Mouse (Mus musculus): ENCODE measurements around the gene Samt2. TPM values are rescaled to one million over a fixed set of nuclear protein-coding genes. Genes with fewer than 3 reads are reported as not detected.
"Not testable (repeated sequence)": the region's sequence is repeated elsewhere in the genome, so short reads cannot be mapped to it uniquely, and the experiment has no call there.

Gene Samt2
- total RNA-seq (2018; cell fraction: chromatin; rRNA removed), result not detected
- not detected for total RNA-seq (2018; cell fraction: cytosol; rRNA removed)
- not detected for total RNA-seq (2018; cell fraction: nucleus; rRNA removed)
- polyA plus RNA-seq (2018), result not detected in 3 replicates

DNA sequence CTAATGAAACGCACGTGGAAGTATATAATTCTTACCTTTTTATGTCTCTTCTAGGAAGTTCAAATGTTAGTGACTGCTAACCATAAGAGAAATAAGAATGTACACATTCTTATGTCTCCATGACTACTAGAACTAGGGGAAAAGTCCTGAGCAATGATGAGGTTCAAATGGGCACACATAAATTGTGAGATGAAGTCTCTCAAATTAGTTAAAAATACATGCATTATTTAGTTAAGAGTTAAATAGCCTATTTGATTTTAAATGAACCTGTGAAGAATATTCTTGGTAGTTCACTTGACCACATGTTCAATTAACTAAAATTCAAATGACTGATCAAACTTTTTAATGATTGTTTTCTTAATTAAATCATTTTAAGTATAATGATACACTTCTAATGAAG lies at the start of gene Samt2:
Samt2 (minus strand) TSS at position 101 of the 400 bp plus-strand sequence.
- H3K4me3 ChIP-seq (ENCODE audit: inconsistent target); H3K36me3 ChIP-seq (ENCODE audit: inconsistent target); H3K79me2 ChIP-seq (ENCODE audit: inconsistent target); H3K27ac ChIP-seq: not testable (repeated sequence)
- WGBS (ENCODE audit: missing documents), result 80% methylated on average over 2 of the region's 2 CpGs

Other genes with a start within 250 kb of the Samt2 start
- gene 4930524N10Rik, start 236.0 kb downstream of the Samt2 start, polyA plus RNA-seq (2018), result not detected in 3 replicates
- gene Samt4, start 97.4 kb downstream of the Samt2 start, polyA plus RNA-seq (2018), result not detected in 3 replicates